Mouse (Mus musculus) cerebral cortex, adult 2 months (tissue): ENCODE measurements around the gene Maff.

Experiments
- WGBS: fragments of 180-500 bp; shearing (Covaris S2); methylation state at CpG from one replicate; pipeline ENCODE4 v1.1.7; 2018; 5-methylcytosine and 5-hydroxymethylcytosine counted together

The Maff gene

DNA sequence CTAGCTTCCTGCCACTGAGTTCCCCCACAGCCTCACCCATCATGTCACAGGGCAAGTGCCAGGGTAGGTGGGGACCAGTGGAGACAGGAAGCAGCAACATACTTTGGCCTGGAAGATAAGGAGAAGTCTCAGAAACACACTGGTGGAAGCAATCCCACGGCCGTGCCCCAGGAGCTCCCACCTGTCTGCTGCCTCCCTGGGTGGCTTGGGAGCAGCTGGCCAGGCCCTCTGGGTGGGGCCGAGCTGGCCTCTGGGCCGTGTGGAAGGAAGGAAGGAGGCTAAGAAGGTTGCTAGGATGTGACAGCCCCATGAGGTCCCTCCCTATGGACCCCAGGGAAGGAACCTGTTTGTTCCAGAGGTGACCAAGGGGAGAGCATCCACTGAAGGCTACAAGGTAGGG is 14.6 kb downstream of the Maff start:
- WGBS = 52% methylated on average over 4 of the region's 4 CpGs

DNA sequence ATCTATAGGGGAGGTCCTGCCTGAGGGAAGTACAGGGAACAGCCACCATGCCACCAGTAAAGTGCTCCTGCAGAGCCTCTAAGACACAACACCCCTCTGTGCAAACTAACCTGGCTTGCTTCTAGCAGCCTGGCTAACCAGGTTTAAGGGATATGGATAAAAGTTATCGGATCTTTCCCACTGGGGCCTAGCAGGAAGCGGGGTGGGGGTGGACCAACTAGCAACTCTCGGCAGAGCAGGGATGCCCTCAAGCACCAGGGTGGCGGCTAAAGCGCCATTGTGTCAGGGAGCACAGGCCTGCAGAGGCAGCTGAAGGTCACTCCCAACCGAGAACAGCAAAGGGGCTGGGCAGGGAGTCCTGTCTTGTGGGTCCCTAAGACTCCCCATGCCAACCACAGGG is 17.7 kb downstream of the Maff start:
- WGBS = 79% methylated on average over 6 of the region's 6 CpGs

DNA sequence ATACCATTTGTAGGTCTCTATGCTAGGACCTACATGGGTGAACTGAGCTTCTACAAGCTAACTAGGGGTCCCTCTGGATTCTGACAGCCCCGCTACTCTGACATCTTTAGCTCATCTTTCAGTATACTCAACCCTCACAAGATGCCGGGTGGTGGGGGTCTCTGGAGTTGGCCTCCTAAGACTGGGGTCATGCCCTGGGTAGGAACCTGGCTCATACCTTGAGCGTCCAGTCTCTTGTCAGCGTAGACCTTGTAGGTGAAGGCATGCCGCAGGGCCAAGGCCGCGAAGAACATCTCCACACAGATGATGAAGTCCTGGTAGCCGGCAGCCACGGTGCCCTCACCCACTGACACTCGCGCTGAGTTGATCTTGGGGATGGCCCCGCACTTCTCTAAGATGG is 18.6 kb downstream of the Maff start:
- WGBS = 98% methylated on average over 12 of the region's 12 CpGs

DNA sequence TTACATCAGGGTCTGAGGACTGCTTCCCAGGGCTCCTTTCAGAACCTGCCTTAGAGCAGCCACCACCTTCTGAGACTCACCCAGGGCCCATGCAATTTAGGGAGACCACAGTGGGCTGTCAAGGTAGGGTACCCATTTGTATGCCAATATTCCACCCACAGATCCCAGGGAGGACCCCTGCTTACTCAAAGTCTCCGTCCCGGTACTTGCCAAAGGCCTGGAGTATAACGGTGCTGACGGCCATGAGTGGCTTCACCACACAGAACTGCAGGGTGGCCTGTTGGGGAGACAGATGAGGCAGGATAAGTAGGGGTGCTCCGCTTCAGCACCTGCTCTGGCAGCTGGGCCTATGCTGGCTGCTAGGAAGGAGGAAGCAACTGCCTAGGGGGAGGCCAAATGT is 20.0 kb downstream of the Maff start:
- WGBS = 92% methylated on average over 5 of the region's 5 CpGs

DNA sequence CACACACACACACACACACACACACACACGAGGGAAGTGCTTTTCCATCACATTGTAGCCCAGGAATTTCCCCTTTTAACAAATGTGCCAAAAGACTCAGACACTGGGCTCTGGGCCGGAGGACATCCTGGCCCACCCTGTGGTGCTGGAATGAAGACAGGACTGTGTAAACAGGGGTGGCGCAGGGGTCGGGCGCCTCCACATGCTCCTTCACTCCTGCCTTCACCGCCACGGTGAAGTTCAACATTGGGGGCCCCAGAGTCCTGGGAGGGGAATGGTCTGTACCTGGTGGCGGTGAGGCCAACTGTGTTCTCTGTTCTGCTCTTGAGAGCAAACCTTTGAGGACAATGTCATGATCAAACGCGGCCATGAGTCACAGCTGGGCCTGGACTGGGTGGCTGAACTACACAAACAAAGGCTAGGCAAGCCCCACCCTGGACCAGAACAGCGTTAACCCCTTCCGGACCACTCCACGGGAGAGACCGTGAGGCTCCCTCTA is 21.9 kb downstream of the Maff start:
- 61% methylated on average over 14 of the region's 14 CpGs for WGBS

DNA sequence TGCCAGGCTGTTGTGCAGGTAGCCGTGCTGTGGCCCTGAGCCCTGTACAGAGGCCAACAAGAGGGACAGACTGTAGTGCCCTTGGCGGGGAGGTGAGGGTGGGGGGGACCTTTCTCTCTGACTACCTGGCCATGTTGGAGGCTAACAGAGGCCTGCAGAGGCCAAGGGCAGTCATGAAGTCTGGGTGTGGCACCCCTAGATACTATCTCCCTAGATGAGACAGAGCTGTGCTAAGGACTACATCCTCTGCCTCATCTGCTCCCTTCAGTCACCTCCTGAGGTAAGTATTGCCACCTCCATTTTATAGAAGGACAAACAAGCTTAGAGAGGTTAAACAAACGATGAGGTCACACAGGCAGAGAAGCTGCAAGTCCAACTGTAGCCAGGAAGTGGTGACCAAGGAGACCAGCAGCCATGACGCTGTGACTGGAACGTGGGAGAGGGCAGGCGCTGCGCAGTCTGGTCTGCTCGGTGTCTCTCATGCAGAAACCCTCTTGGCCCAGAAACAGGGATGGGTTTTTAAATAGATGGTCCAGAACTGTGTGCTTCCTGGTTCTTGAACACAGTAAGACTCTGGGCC is 22.5 kb downstream of the Maff start:
- 79% methylated on average over 8 of the region's 8 CpGs for WGBS

DNA sequence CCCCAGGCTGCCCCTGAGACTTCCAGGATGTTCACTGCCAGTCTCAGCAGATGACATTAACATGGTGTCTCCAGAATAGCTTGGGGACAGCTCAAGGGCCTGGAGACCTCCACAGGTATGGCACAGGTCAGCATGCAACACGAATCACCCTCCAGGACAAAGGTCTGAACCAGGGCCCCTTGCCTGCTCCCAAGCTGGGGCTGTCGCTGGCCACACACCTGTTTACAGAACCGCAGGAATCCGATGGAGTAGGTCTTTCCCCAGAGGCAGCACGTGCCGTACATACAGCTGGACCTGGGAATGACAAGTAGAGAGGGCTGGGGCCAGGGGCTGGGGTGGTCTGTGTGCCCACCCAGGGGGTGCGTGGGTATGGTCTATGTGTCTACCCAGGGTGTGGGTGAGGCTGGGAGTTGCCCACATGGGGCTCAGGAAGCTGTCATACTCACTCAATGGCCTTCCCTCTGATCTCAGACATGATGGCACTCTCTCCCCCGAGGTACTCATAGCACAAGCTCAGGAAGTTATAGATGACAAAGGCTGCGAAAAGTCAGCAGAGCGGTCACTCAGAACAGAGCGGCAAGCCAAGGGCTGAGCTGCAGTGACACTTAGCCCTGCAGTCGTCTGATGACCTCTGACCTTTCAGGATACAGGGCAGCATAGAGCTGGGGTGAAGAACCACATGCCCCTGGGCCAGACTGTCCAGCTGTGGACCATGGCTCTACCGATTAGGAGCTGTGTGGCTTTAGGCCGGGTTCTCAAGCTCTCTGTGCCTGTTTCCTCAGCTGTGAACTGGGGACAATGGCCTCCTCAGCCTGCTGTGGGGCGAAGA is 23.2 kb downstream of the Maff start:
- 76% methylated on average over 15 of the region's 15 CpGs for WGBS

DNA sequence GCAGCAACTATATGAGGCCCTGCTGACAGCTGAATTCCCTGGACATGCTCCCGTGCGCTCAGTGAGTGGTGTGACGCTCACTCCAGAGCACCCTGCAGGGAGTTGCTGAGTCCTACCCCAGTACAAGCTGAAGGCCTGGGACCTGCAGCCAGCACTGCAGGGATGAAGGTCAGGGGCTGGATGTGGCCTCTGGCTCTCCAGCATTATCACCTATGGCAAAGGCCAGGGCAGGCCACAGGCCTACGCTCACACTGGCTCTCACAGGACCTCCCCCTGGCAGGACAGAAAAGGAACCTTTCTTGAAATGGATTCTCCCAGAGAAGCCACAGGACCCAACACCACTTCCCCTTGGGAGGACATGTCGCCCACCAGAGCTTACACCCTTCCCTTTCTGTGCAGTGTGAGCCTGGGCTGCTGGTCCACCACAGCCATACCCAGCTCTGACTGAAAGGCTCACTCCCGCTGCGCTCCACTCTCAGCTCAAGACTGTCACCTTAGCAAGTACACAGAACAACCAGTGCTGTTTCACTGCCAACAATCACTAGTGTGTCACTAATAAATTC is 23.9 kb downstream of the Maff start:
- 78% methylated on average over 7 of the region's 7 CpGs for WGBS

DNA sequence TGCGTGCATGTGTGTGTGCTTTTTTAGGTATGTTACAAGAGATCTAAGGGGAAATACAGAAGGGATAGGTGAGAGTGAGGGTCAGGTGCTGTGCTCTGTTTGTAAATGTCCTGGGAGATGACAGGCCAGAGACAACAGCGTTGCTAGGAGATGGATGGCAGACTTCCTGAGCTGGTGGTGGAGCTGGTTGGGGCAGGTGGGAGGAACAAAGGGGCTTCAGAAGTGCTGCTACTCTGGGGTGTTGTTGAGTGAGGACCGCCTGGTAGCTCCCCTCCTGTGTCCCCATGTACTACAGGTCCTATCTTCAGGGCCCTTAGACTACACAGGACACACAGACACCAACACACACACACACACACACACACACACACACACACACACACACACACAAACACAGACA is 28.3 kb downstream of the Maff start:
- 82% methylated on average over 3 of the region's 3 CpGs for WGBS

DNA sequence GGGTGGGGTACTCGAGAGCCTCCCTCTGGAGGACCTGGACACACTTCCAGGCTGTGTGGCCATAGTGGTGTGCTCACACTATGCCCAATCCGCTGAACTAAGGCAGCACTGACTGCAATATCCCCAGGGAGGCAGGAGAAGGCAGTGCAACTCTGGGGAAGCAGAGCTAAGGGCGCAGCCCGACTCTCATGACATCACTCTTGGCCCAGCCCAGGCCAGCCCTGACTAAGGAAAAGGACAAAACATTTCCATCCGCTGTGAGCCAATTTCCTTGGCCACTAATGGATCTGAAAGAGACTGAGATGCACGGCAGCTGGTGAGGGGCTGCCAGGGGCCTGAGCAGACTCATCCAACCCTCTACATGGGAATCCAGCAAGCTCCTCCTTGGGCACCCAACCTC is 31.3 kb downstream of the Maff start:
- 53% methylated on average over 6 of the region's 6 CpGs for WGBS

DNA sequence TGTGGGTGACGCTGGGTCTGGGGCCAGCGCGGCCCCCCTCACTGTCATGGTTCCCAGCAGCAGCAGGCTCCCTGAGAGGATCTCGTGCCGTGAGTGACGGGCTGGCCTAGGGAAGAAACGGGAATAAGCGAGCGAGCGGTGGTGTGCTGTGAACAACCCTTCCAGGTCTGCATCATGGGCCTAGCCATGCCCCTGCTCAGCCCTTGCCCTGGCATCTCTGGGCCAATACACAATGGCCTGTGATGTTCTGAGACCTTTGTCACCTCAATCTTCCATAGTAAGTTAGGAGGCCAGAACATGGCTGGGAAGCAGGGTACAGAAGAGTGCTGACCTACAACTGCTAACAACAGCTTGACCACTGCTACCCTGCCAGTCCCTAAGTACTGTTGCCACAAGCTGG is 32.2 kb downstream of the Maff start:
- 98% methylated on average over 10 of the region's 10 CpGs for WGBS

DNA sequence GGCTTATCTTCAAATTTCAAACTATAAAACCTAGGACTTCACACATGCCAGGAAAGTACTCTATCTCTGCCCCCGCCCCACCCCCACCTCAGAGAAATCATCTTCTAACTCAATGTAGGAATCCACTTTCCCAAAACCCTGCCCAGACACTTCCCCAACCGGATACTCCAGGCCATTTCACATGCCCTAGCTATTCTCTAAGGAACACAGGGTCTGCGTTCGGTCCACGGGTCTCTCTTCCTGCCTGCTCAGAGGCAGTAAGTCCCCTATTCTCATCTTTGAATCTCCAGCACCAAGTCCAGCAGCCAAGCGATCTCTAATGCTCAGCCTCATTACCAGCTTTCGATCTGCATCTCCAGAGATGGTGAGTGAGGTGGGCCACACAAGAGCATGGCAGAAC is 33.2 kb downstream of the Maff start:
- 80% methylated on average over 7 of the region's 7 CpGs for WGBS

DNA sequence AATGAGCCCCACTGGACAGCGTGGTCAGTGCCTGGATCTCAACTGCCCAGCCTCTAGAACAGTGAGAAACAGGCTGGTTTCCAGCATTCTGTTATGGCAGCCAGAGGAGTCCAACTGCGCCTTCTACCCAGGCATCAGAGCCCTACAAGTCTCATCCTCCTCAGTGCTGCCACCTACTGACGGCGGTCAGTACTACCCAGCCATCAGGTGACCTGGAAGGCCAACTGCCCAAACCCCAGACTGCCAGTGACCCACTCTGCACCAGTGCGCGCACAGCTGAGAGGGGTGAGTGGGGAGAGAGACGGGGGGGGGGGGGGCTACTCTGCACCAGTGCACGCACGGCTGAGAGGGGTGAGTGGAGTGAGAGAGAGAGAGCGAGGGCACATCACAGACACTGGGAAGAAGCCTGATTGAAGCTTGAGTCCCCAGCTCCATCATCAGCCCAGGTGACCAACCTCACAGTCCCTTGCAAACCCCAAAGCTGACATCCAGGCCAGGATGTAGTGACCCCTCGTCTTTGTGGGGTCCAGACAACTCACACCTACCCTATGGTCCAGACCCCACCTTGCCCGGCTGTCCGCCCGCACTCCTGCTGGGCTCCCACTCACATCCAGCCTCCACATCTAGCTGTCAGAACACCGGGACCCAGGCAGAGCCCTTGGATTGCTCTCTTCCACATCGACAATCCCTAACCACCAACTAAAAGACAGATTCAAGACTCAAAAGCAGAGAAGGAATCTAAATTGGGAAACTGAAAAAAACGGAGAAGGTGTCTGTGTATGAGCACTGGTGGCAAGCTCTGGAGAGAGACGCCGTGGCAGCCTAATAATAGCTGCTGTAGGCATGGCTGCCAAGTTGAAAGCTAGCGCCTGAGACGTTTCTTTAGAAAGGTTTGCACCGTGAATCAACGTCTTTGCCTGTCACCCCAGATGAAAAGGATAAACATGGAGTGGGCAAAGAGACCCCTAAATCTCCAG is 34.3 kb downstream of the Maff start:
- 16% methylated on average over 23 of the region's 23 CpGs for WGBS

DNA sequence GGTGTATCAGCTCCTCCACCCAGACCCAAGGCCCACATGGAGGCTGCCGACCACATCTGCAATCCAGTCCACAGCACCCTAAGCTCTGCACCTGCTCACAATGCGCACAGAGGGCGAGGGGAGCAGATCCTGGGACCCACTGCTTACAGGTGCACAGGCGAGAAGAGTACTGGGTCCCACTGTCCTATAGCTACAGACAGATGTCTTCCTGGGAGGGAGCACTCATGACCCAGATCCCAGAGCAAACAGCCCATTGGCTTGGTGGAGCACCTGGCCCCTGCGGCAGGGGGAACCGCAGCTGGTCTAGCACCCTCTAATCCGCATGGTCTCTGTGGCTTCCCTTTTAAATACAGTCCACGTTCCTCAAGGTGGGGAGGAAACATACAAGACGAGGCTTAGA is 35.2 kb downstream of the Maff start:
- 66% methylated on average over 9 of the region's 9 CpGs for WGBS

DNA sequence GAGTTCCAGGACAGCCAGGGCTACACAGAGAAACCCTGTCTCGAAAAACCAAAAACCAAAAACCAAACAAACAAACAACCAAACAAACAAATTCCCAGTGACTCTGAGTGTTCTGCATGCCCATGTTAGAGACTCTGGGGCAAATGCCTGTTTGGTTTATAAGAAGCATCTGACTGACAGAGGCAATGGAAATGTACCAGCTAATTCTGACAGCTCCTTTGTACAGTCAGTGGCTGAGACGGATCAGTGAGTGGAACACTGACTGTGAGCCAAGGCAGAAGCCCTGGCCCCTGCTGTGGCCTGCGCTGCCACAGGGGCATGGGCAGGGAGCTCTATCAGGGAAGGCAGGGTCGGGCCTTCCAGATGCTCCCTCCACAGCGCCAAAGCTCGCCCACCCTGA is 40.7 kb downstream of the Maff start:
- WGBS = 60% methylated on average over 6 of the region's 6 CpGs

DNA sequence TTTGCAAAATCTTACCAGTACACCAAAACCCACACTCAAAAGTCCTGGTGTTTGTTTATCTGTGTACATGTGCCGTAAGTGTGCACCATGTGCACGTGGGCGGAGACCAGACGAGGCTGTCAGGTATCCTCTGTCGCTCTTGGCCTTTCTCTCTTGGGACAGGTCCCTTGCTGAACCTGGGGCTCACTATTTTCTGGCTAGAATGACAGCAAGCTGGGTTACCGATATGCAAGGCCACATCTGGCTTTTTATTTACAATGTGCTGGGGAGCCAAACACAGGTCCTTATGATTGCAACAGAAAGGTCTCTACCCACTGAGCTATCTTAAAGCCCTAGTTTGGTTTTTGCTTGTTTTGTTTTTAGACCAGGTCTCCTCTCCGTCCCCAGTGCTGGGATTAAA is 41.2 kb downstream of the Maff start:
- WGBS = 77% methylated on average over 7 of the region's 7 CpGs

DNA sequence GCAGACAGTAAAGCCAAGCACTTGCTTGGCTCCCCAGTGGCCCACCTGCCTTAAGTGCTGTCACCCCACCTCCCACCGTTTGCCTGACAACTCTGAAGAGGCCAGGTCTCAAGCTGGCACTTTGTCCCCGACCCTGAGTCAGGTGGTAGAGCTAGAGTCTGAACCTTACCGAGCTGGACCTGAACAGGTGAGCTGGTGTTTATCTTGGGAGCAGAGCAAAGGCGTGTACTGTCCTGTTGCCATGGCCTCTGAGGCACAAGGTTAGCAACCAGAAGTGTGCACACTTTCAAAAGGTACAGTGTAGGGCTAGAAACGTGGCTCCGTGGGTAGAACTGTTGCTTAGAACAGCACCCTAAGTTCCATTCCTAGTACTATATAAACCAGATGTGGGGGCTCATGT is 41.8 kb downstream of the Maff start:
- 75% methylated on average over 6 of the region's 6 CpGs for WGBS

DNA sequence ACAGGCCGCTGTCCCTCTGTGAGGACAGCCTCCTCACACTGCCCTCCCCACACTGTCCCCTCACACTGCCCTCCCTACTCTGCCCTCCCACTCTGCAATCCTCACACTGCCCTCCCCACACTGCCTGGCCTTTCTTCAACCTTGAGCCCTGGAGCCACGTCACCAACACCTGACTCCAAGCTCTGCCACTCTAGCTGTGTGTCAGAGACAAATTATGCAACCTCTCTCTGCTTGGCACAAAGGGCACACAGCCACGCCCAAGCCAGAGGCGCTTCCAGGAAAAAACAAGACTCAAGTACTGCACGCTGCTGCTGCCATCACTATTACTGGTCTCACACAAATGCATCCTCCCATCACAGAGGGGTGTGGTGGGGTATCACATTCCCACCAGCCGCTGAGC is 44.0 kb downstream of the Maff start:
- WGBS = 59% methylated on average over 6 of the region's 6 CpGs

DNA sequence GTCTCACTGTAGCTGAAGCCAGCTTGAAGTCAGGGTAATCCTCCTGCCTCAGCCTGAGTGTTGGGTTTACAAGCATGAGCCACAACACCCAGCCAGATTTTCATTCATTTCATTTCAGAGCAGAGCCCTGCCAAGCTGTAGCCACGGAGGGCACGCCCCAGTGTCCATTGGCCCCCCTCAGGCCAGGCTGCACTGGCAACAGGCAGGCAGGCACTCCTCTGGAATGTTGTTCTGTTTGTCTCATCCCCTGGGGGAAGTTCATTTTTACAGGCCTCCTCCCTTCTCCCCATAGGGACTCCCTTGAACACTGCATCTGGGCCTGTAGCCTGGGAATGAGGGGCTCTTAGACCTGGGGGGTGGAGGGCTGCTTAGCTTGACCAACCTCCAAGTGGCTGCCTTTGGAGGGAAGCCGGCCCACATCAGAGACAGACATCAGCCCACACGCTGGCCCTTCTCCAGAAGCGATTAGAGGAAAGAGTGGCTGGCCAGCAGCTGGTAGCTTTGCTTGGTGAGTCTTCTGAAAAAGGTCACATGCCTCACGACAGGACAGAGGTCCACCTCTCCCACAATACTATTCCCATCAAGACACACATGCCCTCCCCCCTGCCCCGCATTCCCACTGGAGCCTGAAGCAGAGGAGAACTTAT is 45.1 kb downstream of the Maff start:
- 31% methylated on average over 7 of the region's 7 CpGs for WGBS

DNA sequence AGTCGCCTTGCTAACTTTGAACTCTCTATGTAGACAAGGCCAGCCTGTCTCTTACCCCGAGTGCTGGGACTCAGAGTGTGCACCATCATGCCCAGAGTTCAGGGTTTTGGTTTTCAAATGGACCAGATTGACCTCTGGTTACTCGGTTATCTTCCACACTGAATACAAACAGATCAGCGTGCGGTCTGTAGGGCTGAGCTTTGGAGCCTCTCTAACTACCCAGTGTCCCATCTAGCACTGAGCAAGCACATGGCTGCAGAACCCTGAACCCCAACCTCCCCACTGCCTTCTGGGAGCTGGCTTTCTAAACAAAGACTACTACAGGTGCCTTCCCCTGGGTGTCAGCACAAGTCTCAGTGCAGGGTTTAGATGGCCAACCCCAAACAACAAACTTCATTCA is 46.1 kb downstream of the Maff start:
- WGBS = 89% methylated on average over 5 of the region's 5 CpGs

DNA sequence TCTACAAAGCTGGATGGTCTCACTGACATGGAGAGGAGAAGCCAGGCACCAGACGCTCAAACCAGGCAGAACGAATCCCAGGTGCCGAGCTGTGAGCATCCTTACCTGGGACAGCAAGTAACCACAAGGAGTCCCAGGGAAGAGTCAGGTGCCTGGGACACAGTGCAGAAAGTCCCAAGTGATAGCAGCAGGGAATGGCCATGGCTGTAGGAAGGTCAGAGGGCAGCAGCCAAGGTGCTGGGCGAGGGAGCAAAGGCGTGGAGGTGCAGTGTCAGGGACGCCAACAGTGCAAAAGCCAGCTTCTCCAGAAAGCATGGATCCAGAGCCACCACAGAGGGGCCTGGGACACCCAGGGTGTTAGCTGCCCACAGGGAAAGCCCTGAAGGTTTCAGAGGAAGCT is 46.7 kb downstream of the Maff start:
- 86% methylated on average over 6 of the region's 6 CpGs for WGBS

DNA sequence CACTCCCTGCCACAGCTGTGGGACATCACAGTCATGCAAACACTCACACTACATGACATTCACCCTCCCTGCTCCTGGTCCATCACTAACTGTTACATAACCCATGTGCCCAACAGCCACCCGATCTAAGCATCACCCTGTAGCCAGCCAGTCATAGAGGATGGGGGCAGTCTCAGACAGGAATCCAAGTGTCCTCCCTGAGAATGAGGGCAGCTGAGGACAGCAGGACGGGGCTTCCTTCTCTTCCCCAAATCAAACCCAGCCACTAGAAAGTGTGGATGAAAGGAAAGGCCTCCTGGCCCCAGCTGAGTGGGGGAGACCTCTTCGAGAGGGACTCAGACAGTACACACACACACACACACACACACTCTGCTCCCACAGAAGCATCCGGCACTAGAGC is 48.4 kb downstream of the Maff start:
- WGBS = 26% methylated on average over 4 of the region's 4 CpGs
